Mouse (Mus musculus) cortical plate, adult 2 months (tissue): ENCODE results near the gene Ccdc24. TPM values are rescaled to one million over a fixed set of nuclear protein-coding genes. Genes with fewer than 3 reads are reported as not detected.

Experiments used
- H3K27ac ChIP-seq: fragments of 200-500 bp; 2 replicates; pipeline ENCODE4 v1.5.1; 2012; ENCODE audit warnings: low read length, control low read depth, inconsistent platforms; ENCODE audit not compliant: insufficient read depth
- H3K4me1 ChIP-seq: fragments of 200-500 bp; 2 replicates; pipeline ENCODE4 v1.6.1; 2011; ENCODE audit warnings: low read length; ENCODE audit not compliant: control insufficient read depth, insufficient read depth
- H3K4me3 ChIP-seq: fragments of 200-500 bp; 2 replicates; pipeline ENCODE4 v1.5.1; 2011; ENCODE audit warnings: mild to moderate bottlenecking, low read length, control low read depth; ENCODE audit not compliant: insufficient read depth
- CTCF ChIP-seq: fragments of 200-500 bp; IDR thresholded peaks from 2 replicates; pipeline ENCODE4 v1.5.1; 2011; ENCODE audit warnings: mild to moderate bottlenecking, control low read depth, low read length; ENCODE audit not compliant: insufficient read depth; ENCODE audit errors: extremely low read depth
- POLR2A ChIP-seq: fragments of 200-500 bp; IDR thresholded peaks from 2 replicates; pipeline ENCODE4 v1.6.1; 2011; ENCODE audit warnings: mild to moderate bottlenecking, low read length, control low read depth; ENCODE audit not compliant: insufficient read depth; ENCODE audit errors: extremely low read depth
- polyA plus RNA-seq: library from polyadenylated mRNA; depleted of rRNA; stranded (reverse); fragments of >200 nt; gene quantifications from 2 replicates; pipeline ENCODE4 v1.2.3, GENCODE M21; 2012

The Ccdc24 gene
- polyA plus RNA-seq, 1 experiment: 2.1 TPM

- Histone ChIP-seq H3K4me3 (peak overlapping the region; percentile 78), H3K27ac (peak overlapping the region; percentile 86), H3K4me1 (no peaks in the 10 kb centered on the region)
- TF ChIP-seq CTCF (no peak), POLR2A (no peak)
These were observed 37.4 kb downstream of the Ccdc24 start for GRCm38 (mm10) chr4:117834845-117835530.

- H3K27ac ChIP-seq: peak within 1 kb of the TSS; percentile 86
- H3K4me3 ChIP-seq: peak within 1 kb of the TSS; percentile 78
- TF ChIP-seq CTCF (no peak), POLR2A (no peak)
- no peaks in the 10 kb centered on the region for H3K4me1 ChIP-seq
These were observed 37.9 kb downstream of the Ccdc24 start, which contains the start of gene Slc6a9 for GRCm38 (mm10) chr4:117834457-117834844. TSS of gene Slc6a9 (plus strand) at chr4:117834506.

- H3K4me3 ChIP-seq: no peak overlapping the region
- H3K4me1 ChIP-seq: no peaks in the 10 kb centered on the region
- H3K27ac ChIP-seq: no peak overlapping the region
- TF ChIP-seq CTCF (no peak), POLR2A (no peak)
These were observed 40.3 kb downstream of the Ccdc24 start for GRCm38 (mm10) chr4:117831920-117832691.

GRCm38 (mm10) chr4:117831499-117831898 lies 40.9 kb downstream of the Ccdc24 start:
- no peak overlapping the region for H3K27ac ChIP-seq
- no peaks in the 10 kb centered on the region for H3K4me1 ChIP-seq
- no peak for TF ChIP-seq CTCF
- no peak for TF ChIP-seq POLR2A
- no peak overlapping the region for H3K4me3 ChIP-seq

- no peaks in the 10 kb centered on the region for H3K4me1 ChIP-seq
- no peak overlapping the region for H3K4me3 ChIP-seq
- TF ChIP-seq POLR2A (no peak), CTCF (no peak)
- H3K27ac ChIP-seq: no peak overlapping the region
These were observed 41.6 kb downstream of the Ccdc24 start for GRCm38 (mm10) chr4:117830801-117831200.

GRCm38 (mm10) chr4:117830124-117830551 lies 42.2 kb downstream of the Ccdc24 start:
- Histone ChIP-seq H3K27ac (no peak overlapping the region), H3K4me1 (no peaks in the 10 kb centered on the region), H3K4me3 (no peak overlapping the region)
- no peak for TF ChIP-seq CTCF
- no peak for TF ChIP-seq POLR2A

- TF ChIP-seq CTCF (peak; percentile 94), POLR2A (no peak)
- Histone ChIP-seq H3K4me3 (no peak overlapping the region), H3K27ac (no peak overlapping the region), H3K4me1 (no peaks in the 10 kb centered on the region)
These were observed 42.9 kb downstream of the Ccdc24 start for GRCm38 (mm10) chr4:117829260-117830123.

- H3K27ac ChIP-seq: no peak overlapping the region
- no peaks in the 10 kb centered on the region for H3K4me1 ChIP-seq
- H3K4me3 ChIP-seq: no peak overlapping the region
- TF ChIP-seq POLR2A (no peak), CTCF (no peak)
These were observed 43.7 kb downstream of the Ccdc24 start for GRCm38 (mm10) chr4:117828572-117829145.

GRCm38 (mm10) chr4:117818032-117818431 lies 54.3 kb downstream of the Ccdc24 start:
- no peak for TF ChIP-seq CTCF
- Histone ChIP-seq H3K27ac (no peak overlapping the region), H3K4me3 (no peak overlapping the region), H3K4me1 (no peaks in the 10 kb centered on the region)
